Mouse (Mus musculus) kidney, adult 2 months (tissue): ENCODE results near the gene Zic4. TPM values are rescaled to one million over a fixed set of nuclear protein-coding genes. Genes with fewer than 3 reads are reported as not detected.

Experiments used
- DNase-seq: peaks from one replicate; pipeline ENCODE4 v3.0.0; 2021
- H3K27ac ChIP-seq: fragments of 200-500 bp; 2 replicates; pipeline ENCODE4 v1.5.1; 2012; ENCODE audit warnings: low read depth, low read length, control low read depth, inconsistent platforms; ENCODE audit not compliant: insufficient read depth
- H3K27me3 ChIP-seq: fragments of 200-500 bp; replicated peaks from 2 replicates; pipeline ENCODE4 v1.6.1; 2012; ENCODE audit warnings: mild to moderate bottlenecking, moderate library complexity, low read length, inconsistent platforms; ENCODE audit not compliant: control insufficient read depth, insufficient read depth
- H3K36me3 ChIP-seq: fragments of 200-500 bp; 2 replicates; pipeline ENCODE4 v1.6.1; 2012; ENCODE audit warnings: mild to moderate bottlenecking, moderate library complexity, low read length, inconsistent platforms; ENCODE audit not compliant: control insufficient read depth, insufficient read depth
- H3K4me1 ChIP-seq: fragments of 200-500 bp; 2 replicates; pipeline ENCODE4 v1.6.1; 2011; ENCODE audit warnings: low read length; ENCODE audit not compliant: control insufficient read depth, insufficient read depth
- H3K4me3 ChIP-seq: fragments of 200-500 bp; 2 replicates; pipeline ENCODE4 v1.5.1; 2011; ENCODE audit warnings: mild to moderate bottlenecking, low read depth, low read length, control low read depth; ENCODE audit not compliant: insufficient read depth
- CTCF ChIP-seq: fragments of 200-500 bp; conservative IDR thresholded peaks from 2 replicates; pipeline ENCODE4 v1.5.1; 2011; ENCODE audit warnings: low read depth, mild to moderate bottlenecking, control low read depth, low read length, moderate library complexity, mixed read lengths; ENCODE audit not compliant: insufficient read depth, insufficient read length
- POLR2A ChIP-seq: fragments of 200-500 bp; IDR thresholded peaks from one replicate; pipeline ENCODE4 v1.6.1; 2011; ENCODE audit warnings: low read depth, low read length, control low read depth
- WGBS: fragments of 180-500 bp; shearing (Covaris S2); methylation state at CpG from one replicate; pipeline ENCODE4 v1.1.7; 2018; 5-methylcytosine and 5-hydroxymethylcytosine counted together
- polyA plus RNA-seq: library from polyadenylated mRNA; depleted of rRNA; stranded (reverse); fragments of >200 nt; gene quantifications from 2 replicates; pipeline ENCODE4 v1.2.3, GENCODE M21; 2012; rRNA removed

The Zic4 gene
- polyA plus RNA-seq, result not detected in 2 replicates

DNA sequence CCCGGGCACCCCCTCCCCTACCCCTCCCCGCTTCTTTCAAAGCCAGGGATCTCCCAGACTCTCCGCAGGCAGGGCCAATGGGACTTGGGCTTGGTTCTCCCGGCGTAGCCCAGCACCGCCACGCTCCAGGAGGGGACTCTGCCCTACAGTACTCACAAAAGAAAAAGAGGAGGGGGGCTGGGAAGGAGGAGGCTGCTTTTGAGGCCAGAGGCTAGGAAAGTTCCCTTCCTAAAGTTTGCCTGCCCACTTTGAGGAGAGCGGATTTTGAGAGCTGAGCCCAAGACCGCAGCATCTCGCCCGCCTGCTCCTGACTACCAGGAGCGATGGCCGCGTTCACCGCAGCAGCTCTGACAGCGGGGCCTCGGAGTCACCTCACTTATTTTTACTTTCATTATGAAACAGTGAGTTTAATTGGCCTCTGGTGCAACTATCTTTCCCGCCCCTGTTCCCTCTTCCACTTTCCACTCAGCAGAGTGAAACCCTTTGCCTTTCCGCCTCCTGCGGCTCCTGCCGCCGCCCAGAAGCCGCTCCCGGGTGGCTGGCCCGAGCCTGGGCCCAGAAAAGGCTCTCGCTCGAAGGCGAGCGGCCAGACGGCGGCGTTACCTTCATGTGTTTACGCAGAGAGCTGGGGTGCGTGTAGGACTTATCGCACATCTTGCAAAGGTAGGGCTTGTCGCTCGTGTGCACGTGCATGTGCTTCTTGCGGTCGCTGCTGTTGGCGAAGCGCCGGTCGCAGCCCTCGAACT, at the start of gene Zic4:
Gene Zic4, plus strand, starts transcription at position 558 of the 746 bp plus-strand sequence.
- TF ChIP-seq CTCF (no peak), POLR2A (no peak)
- Histone ChIP-seq H3K4me3 (peak within 1 kb of the TSS; percentile 37), H3K4me1 (no peaks in the 10 kb centered on the region), H3K27me3 (peaks cover 32% of the 10 kb centered on the region), H3K27ac (no peak within 1 kb of the TSS), H3K36me3 (no peaks in the 10 kb centered on the region)
- DNase-seq, result peak; percentile 23
- WGBS, result 2% methylated on average over 45 of the region's 45 CpGs

DNA sequence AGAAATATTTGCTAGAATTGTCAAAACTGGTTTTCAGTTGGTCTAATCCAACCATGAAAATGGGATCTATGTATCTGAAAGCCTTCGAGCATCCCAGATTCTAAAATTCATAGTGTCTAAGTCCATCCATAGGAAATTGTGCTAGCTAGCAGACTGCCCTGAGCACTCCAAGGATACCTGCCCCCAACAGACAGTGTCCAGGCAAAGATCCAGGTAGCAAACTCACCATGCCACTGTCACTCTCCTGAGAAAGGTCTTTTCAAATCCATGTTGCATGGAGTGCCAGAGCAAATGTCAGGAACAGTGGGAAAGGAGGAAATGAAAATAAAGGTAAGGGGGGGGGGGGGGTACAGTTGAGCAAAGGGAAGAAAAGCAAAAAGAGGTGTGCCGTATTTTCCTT, 14.6 kb upstream of the Zic4 start:
- no peaks in the 10 kb centered on the region for H3K27me3 ChIP-seq

DNA sequence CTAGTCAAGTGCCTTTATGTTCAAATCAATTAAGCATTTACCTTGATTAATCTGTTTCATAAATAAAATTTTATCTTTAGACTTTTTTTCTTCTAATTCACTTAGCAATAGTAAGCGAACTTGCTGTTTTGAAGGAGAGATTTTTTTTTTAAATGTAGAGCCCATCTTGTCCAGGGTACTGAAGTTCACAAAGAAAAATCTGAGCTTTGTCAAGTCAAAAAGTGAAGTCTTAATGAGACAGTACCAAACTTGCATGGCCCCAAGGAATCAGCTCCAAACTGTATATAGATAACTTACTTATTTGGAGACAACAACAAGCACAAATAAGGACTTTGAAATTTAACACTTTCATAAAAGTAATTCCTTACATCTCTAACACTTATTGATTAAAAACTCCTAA, 13.5 kb upstream of the Zic4 start:
- 38% methylated on average over 1 of the region's 1 CpGs for WGBS
- Histone ChIP-seq H3K27ac (no peak overlapping the region), H3K4me1 (no peaks in the 10 kb centered on the region), H3K27me3 (0 out of 2 replicates have a peak, but pooled peaks cover 1% of the 10 kb centered on the region), H3K4me3 (no peak overlapping the region), H3K36me3 (no peaks in the 10 kb centered on the region)
- DNase-seq, result no peak
- TF ChIP-seq POLR2A (no peak), CTCF (no peak)

More for the DNA sequence above, 14.6 kb upstream of the Zic4 start:
- H3K4me1 ChIP-seq, result no peaks in the 10 kb centered on the region
- DNase-seq, result no peak
- TF ChIP-seq CTCF, result no peak
- no peak for TF ChIP-seq POLR2A
- H3K4me3 ChIP-seq, result no peak overlapping the region
- no peaks in the 10 kb centered on the region for H3K36me3 ChIP-seq
- WGBS, result 65% methylated on average over 2 of the region's 2 CpGs
- no peak overlapping the region for H3K27ac ChIP-seq

DNA sequence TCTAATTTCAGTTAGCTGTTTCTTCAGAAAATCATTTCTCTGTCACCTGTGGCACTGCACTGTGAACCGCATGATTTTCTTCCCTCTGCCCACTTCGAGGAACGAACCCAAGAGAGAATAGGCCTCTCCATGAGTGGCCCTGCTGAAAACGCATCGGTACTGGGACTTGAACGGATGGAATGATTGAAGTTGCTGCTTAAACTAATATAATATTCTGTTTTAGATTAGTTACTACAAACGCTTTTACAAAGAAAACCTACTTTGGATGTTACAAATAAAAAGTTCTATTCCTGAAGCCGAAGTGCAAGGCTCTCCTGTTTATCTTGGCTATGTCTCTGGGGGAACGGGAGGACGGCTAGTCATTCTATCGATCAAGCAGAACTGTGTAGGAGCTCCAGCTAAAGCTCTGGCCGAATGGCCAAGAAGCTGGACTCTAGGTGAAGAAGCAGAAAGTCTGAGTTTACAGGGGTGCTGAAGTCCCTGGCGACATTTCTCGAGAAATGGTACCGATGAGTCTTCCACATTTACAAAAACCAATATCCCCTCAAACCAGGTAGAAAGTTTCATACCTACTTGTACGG, 11.9 kb upstream of the Zic4 start:
- WGBS, result 2% methylated on average over 16 of the region's 16 CpGs

DNA sequence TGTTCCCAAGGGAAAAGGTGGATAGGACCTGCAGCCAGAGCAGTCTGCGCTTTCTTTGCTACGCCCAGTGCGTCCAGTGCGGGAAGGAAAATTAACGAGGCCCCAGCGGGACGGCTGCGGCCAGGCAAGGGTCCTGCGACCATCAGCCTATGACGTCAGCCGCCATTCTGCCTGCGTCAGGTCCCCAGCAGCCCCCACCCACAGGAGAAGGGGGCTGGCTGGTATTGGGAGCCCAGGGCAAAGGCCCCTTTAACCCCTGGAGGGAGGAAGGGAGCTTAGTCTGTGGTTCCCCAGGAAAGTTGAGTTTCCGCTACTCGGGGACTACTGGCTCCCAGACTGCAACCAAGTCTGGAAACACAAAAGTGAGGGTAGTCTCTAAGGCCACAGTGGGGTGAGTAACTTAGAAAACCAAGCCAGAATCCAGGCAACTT, 11.3 kb upstream of the Zic4 start:
- TF ChIP-seq CTCF (no peak), POLR2A (no peak)
- H3K36me3 ChIP-seq, result no peaks in the 10 kb centered on the region
- 4% methylated on average over 14 of the region's 14 CpGs for WGBS
- H3K4me1 ChIP-seq, result no peaks in the 10 kb centered on the region
- no peak overlapping the region for H3K27ac ChIP-seq
- DNase-seq, result no peak
- H3K27me3 ChIP-seq, result peaks cover 3% of the 10 kb centered on the region; the same call in 1 of the 2 replicates
- H3K4me3 ChIP-seq, result no peak overlapping the region

More for the DNA sequence above, 11.9 kb upstream of the Zic4 start:
- H3K27me3 ChIP-seq, result 0 out of 2 replicates have a peak, but pooled peaks cover 1% of the 10 kb centered on the region
- H3K36me3 ChIP-seq, result no peaks in the 10 kb centered on the region
- no peak overlapping the region for H3K4me3 ChIP-seq
- no peak for TF ChIP-seq POLR2A
- no peak for TF ChIP-seq CTCF
- DNase-seq, result no peak
- no peak overlapping the region for H3K27ac ChIP-seq
- no peaks in the 10 kb centered on the region for H3K4me1 ChIP-seq

DNA sequence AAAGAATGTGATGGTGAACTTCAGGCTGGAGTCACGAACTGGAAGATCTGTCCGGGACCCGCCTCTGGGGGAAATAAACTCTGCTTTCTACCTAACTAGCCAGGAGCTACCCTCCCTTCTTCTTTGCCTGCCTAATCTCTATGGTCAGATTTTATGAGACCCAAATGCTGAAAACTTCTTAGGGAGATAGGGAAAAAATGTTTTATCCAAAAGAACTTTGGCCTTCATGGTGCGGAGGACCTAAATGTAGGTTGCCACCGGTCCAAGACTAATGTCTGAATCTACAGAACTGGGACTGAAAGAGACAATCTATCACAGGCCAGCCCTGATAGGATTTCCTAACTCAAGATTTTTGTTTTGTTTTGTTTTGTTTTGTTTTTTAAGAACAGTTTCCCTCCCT, 10.9 kb upstream of the Zic4 start:
- 8% methylated on average over 5 of the region's 5 CpGs for WGBS
- H3K4me3 ChIP-seq, result no peak overlapping the region
- H3K4me1 ChIP-seq, result no peaks in the 10 kb centered on the region
- DNase-seq, result no peak
- H3K36me3 ChIP-seq, result no peaks in the 10 kb centered on the region
- H3K27ac ChIP-seq, result no peak overlapping the region
- TF ChIP-seq POLR2A (no peak), CTCF (no peak)
- H3K27me3 ChIP-seq, result peaks cover 4% of the 10 kb centered on the region; the same call in 1 of the 2 replicates

DNA sequence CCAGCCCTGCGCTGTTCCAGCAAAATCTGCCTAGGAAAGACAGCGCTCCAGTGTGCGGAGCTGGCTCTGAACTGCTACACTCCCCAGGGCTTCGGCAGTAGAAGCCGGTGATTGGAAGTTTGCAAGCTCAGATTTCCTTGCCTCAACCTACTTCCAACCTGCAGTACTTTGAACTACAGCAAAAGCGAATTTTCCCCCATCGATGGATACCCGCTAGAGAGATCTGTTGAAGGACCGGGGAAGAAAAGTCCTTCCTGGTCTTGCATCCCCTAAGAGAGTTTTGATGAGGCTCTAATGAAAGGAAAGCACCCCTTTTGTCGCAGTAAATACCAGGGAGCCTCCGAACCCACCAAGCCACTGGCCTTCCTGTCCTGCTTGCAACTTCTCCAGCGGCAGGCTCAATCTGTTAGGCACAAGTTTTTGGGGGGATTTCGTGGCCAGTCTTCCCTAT, 10.2 kb upstream of the Zic4 start:
- Histone ChIP-seq H3K4me3 (no peak overlapping the region), H3K27me3 (peaks cover 4% of the 10 kb centered on the region; the same call in 1 of the 2 replicates), H3K36me3 (no peaks in the 10 kb centered on the region), H3K27ac (no peak overlapping the region), H3K4me1 (no peaks in the 10 kb centered on the region)
- TF ChIP-seq POLR2A (no peak), CTCF (no peak)
- DNase-seq, result no peak
- 4% methylated on average over 13 of the region's 13 CpGs for WGBS
